Mouse (Mus musculus): ENCODE measurements around the gene Gls2. TPM values are rescaled to one million over a fixed set of nuclear protein-coding genes. Genes with fewer than 3 reads are reported as not detected.
"Not testable (repeated sequence)": the region's sequence is repeated elsewhere in the genome, so short reads cannot be mapped to it uniquely, and the experiment has no call there.

The Gls2 gene
- 37.6 and 39.4 TPM in 2 replicates for polyA plus RNA-seq (2012; rRNA removed)

DNA sequence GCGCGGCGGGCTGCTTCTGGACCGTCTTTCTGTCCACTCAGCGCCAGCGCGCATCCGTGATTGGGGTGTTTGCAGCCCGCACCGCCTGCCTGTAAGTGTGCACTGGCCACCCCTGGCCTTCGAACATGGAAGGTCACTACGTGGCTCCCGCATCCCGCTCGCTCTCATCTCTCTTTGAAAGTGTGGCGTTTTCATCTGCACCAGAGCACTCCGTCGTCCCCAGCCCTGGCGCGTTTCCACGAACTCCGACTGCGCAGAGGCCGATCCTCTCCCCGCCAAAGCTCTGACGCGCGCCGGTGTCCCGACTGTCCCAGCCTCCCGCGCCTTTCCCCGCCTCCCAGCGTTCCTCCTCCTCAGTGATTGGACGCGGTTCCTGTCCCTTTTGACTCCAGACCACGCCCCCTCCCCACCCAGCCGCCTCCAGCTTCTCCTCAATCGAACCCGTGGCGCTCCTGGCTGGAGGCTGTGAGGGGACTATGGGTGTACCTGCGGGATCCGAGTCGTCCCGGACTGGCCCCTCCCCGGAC lies at the start of gene Gls2:
Gene Gls2 (plus strand): TSS at position 434 of the 527 bp plus-strand sequence.
- peak; percentile 96 to 99 for DNase-seq (ENCODE audit: extremely low spot score in 1 of 2, low spot score in 1 of 2)

GRCm38 (mm10) chr10:128144961-128145360 lies 49.3 kb upstream of the Gls2 start:
- no peak for DNase-seq (ENCODE audit: extremely low spot score in 1 of 2, low spot score in 1 of 2)

DNA sequence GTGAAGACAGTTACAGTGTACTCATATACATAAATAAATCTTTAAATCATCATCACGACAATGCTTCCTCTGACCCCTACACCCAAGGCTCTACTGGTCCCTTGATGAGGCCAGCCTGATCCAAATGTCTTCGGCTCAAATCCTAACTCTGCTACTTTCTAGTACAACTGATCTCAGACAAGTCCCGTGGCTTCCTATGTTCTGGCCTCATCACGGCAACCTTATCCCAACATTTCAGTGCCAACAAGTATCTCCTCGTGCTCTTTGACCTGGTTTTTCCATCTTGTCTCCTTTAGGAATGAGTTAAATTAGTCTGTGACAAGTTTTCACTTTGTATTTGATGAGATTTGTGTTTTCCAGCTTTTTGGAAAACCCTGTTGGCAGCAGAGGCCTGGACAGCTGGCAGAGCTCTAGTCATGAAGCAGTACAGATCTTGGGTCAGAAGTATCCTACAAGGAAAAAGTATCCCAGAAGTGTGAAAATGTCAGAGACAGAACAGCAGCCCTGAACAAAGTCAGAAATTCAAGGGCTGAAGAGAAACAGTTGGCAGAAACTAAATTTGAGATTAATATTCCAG lies 45.4 kb upstream of the Gls2 start:
- no peak for DNase-seq (ENCODE audit: extremely low spot score in 1 of 2, low spot score in 1 of 2)

DNA sequence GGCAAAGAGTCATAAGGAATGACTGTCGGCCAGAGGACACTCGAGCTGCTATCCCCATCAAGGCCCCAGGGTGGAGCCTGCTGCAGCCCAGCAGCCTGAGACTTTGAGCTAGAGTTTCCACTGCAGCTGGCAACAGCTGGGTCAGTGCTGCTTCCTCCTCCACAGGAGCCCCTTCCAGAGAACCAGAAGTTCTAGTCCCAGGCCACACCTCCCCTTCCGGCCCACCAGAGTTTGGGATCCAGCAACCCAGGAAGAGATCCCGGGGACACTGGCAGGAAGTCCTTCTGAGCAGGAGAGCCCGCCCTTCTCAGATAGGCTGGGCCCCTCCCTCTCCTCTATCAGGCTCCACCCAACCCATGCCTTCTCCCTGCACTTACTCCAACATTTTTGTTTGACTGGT lies 44.7 kb upstream of the Gls2 start:
- no peak for DNase-seq (ENCODE audit: extremely low spot score in 1 of 2, low spot score in 1 of 2)

GRCm38 (mm10) chr10:128150941-128151340 lies 43.3 kb upstream of the Gls2 start:
- no peak for DNase-seq (ENCODE audit: extremely low spot score in 1 of 2, low spot score in 1 of 2)

- DNase-seq (ENCODE audit: extremely low spot score in 1 of 2, low spot score in 1 of 2) = no peak
Observed at GRCm38 (mm10) chr10:128153978-128154377, 40.3 kb upstream of the Gls2 start.

DNA sequence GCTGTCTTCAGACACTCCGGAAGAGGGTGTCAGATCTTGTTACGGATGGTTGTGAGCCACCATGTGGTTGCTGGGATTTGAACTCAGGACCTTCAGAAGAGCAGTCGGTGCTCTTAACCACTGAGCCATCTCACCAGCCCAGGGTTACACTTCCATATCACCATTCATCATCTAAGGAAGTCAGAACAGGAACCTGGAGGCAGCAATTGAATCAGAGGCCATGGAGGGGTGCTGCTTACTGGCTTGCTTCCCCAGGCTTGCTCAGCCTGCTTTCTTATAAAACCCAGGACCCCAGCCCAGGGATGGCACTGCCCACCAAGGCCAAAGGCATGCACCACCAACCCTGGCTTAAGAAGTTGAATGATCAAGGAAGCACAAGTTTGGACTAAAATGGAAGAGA lies 28.5 kb upstream of the Gls2 start:
- DNase-seq (ENCODE audit: extremely low spot score in 1 of 2, low spot score in 1 of 2) = not testable (repeated sequence)

- no peak for DNase-seq (ENCODE audit: extremely low spot score in 1 of 2, low spot score in 1 of 2)
Observed at GRCm38 (mm10) chr10:128167091-128167490, 27.2 kb upstream of the Gls2 start.

DNA sequence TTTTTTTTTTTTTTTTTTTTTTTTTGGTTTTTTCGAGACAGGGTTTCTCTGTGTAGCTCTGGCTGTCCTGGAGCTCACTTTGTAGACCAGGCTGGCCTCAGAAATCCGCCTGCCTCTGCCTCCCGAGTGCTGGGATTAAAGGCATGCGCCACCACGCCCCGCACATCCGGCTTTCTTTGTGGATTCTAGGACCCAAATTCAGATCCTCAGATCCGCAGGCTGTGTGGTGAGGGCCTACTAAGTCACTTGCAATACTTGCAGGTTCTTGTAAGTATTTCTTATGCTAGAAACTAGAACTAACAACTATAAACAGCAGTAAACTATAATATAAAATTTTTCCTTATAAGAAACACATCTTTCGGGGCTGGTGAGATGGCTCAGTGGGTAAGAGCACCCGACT lies 22.9 kb upstream of the Gls2 start:
- DNase-seq (ENCODE audit: extremely low spot score in 1 of 2, low spot score in 1 of 2) = not testable (repeated sequence)

GRCm38 (mm10) chr10:128175302-128175701 lies 19.0 kb upstream of the Gls2 start:
- no peak for DNase-seq (ENCODE audit: extremely low spot score in 1 of 2, low spot score in 1 of 2)

GRCm38 (mm10) chr10:128175996-128176755 lies 18.1 kb upstream of the Gls2 start:
- DNase-seq (ENCODE audit: extremely low spot score in 1 of 2, low spot score in 1 of 2) = peak; percentile 38 to 71

- DNase-seq (ENCODE audit: extremely low spot score in 1 of 2, low spot score in 1 of 2) = no peak
Observed at GRCm38 (mm10) chr10:128177316-128177715, 16.9 kb upstream of the Gls2 start.

GRCm38 (mm10) chr10:128179989-128180388 lies 14.3 kb upstream of the Gls2 start, which contains the start of gene Rbms2:
Rbms2 (minus strand) TSS chr10:128180297.
- DNase-seq (ENCODE audit: extremely low spot score in 1 of 2, low spot score in 1 of 2) = no peak

GRCm38 (mm10) chr10:128184296-128184695 lies 10.0 kb upstream of the Gls2 start:
- no peak for DNase-seq (ENCODE audit: extremely low spot score in 1 of 2, low spot score in 1 of 2)

GRCm38 (mm10) chr10:128185277-128185940 lies 8.8 kb upstream of the Gls2 start:
- DNase-seq (ENCODE audit: extremely low spot score in 1 of 2, low spot score in 1 of 2) = no peak

GRCm38 (mm10) chr10:128185959-128186358 lies 8.3 kb upstream of the Gls2 start:
- peak in 1 of 2 experiments; percentile 86 for DNase-seq (ENCODE audit: extremely low spot score in 1 of 2, low spot score in 1 of 2)

- DNase-seq (ENCODE audit: extremely low spot score in 1 of 2, low spot score in 1 of 2) = no peak
Observed at GRCm38 (mm10) chr10:128187181-128187605, 7.1 kb upstream of the Gls2 start.

GRCm38 (mm10) chr10:128188242-128188877 lies 5.9 kb upstream of the Gls2 start:
- DNase-seq (ENCODE audit: extremely low spot score in 1 of 2, low spot score in 1 of 2) = peak; percentile 48 to 93

DNA sequence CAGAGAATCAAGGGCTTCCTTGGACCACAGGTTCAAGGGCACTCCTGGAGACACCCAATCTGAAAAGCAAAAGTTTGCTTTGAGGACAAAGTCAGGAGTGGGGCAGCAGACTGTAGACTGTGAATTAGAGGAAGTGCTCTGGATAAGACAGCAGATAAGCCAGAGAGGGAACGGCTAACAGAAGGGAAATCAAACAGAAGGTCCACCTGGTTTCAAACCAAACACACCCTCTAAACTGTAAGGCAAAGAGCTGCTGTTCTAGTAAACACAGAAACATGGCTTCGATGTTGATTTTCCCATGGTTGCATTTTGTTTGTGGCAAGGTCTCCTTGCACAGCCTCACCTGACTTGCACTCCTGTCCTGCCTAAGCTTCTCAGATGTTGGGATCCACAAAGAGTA lies 2.8 kb upstream of the Gls2 start:
- no peak for DNase-seq (ENCODE audit: extremely low spot score in 1 of 2, low spot score in 1 of 2)

DNA sequence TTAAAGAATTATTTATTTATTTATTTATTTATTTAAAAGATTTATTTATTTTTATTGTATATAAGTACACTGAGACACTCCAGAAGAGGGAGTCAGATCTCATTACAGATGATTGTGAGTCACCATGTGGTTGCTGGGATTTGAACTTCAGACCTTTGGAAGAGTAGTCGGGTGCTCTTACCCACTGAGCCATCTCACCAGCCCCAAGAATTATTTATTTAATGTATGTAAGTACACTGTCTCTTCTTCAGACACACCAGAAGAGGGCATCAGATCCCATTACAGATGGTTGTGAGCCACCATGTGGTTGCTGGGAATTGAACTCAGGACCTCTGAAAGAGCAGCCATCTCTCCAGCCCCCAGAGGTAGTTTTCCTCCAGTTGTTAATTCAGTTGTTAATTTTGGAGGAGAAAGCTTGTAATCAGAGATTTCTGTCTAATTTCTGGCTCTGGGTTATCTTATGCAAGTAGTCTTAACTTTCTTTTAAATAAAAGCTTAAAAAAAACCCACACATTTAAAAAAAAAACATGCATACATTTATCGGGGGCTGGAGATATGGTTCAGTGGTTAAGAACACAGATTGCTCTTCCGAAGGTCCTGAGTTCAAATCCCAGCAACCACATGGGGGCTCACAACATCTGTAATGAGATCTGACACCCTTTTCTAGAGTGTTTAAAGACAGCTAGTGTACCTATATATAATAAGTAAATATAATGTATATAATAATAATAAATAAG lies 2.1 kb upstream of the Gls2 start:
- not testable (repeated sequence) for DNase-seq (ENCODE audit: extremely low spot score in 1 of 2, low spot score in 1 of 2)
